Mouse (Mus musculus): ENCODE measurements at regions not wholly inside any gene's neighbourhood (a gene's known extent, or its start where the extent isn't known, plus 50 kb on each side); places are given as distances from the start of the nearest gene placed in this dataset.

GRCm38 (mm10) chr14:46637240-46637639, 123.1 kb upstream of the Cdkn3 start:
- DNase-seq: no peak

- no peak for DNase-seq
Observed at GRCm38 (mm10) chr14:46636364-46636763, 124.0 kb upstream of the Cdkn3 start.

- DNase-seq: no peak
Observed at GRCm38 (mm10) chr14:46635322-46635721, 125.0 kb upstream of the Cdkn3 start.

GRCm38 (mm10) chr14:46634656-46635244, 125.6 kb upstream of the Cdkn3 start:
- DNase-seq: no peak

GRCm38 (mm10) chr14:46634251-46634650, 126.1 kb upstream of the Cdkn3 start:
- DNase-seq: no peak

- no peak for DNase-seq
Observed at GRCm38 (mm10) chr14:46627690-46628089, 132.7 kb upstream of the Cdkn3 start.

GRCm38 (mm10) chr14:46625760-46626159, 134.6 kb upstream of the Cdkn3 start:
- no peak for DNase-seq

- no peak for DNase-seq
Observed at GRCm38 (mm10) chr14:46623645-46624044, 136.7 kb upstream of the Cdkn3 start.

- DNase-seq: no peak
Observed at GRCm38 (mm10) chr14:46616030-46616429, 144.3 kb upstream of the Cdkn3 start.

- no peak for DNase-seq
Observed at GRCm38 (mm10) chr14:46614936-46615335, 145.4 kb upstream of the Cdkn3 start.

- no peak for DNase-seq
Observed at GRCm38 (mm10) chr14:46613748-46614147, 146.6 kb upstream of the Cdkn3 start.

- no peak for DNase-seq
Observed at GRCm38 (mm10) chr14:46613211-46613610, 147.1 kb upstream of the Cdkn3 start.

GRCm38 (mm10) chr14:46612584-46612983, 147.8 kb upstream of the Cdkn3 start:
- DNase-seq: no peak

- DNase-seq: no peak
Observed at GRCm38 (mm10) chr14:46610926-46611325, 149.4 kb upstream of the Cdkn3 start.

GRCm38 (mm10) chr14:46610226-46610855, 150.0 kb upstream of the Cdkn3 start:
- DNase-seq: no peak

- no peak for DNase-seq
Observed at GRCm38 (mm10) chr14:46606694-46607093, 153.6 kb upstream of the Cdkn3 start.

GRCm38 (mm10) chr14:46606037-46606436, 154.3 kb upstream of the Cdkn3 start:
- no peak for DNase-seq

GRCm38 (mm10) chr14:46604886-46605531, 155.3 kb upstream of the Cdkn3 start:
- DNase-seq: no peak

GRCm38 (mm10) chr14:46604156-46604885, 156.0 kb upstream of the Cdkn3 start:
- no peak for DNase-seq

- DNase-seq: no peak
Observed at GRCm38 (mm10) chr14:46596696-46597359, 163.5 kb upstream of the Cdkn3 start.

GRCm38 (mm10) chr14:46594151-46594550, 166.2 kb upstream of the Cdkn3 start:
- DNase-seq: no peak

- DNase-seq: no peak
Observed at GRCm38 (mm10) chr14:46591753-46592359, 168.5 kb upstream of the Cdkn3 start.

- no peak for DNase-seq
Observed at GRCm38 (mm10) chr14:46591211-46591610, 169.1 kb upstream of the Cdkn3 start.

Data from cerebellum, adult 8-10 months (tissue).